Mouse (Mus musculus) heart, postnatal 0 days (tissue): ENCODE data around the gene Edil3.

Source experiments
- CTCF ChIP-seq: IDR thresholded peaks from 2 replicates; pipeline ENCODE4 v1.5.1; 2016; ENCODE audit warnings: antibody characterized with exemption, control low read depth, low read depth
- EP300 ChIP-seq: IDR thresholded peaks from 2 replicates; pipeline ENCODE4 v1.6.1; 2016; ENCODE audit warnings: antibody characterized with exemption, low read depth

GRCm38 (mm10) chr13:88810097-88810496 lies 11.2 kb upstream of the Edil3 start:
- no peak for TF ChIP-seq CTCF
- TF ChIP-seq EP300 = no peak
